Mouse (Mus musculus): ENCODE data around the gene Grik4.

The Grik4 gene

GRCm38 (mm10) chr9:42898091-42898591 lies 46.2 kb downstream of the Grik4 start:
- DNase-seq (ENCODE audit: low spot score), result no peak

GRCm38 (mm10) chr9:42897361-42898051 lies 46.8 kb downstream of the Grik4 start:
- no peak for DNase-seq (ENCODE audit: low spot score)

- DNase-seq (ENCODE audit: low spot score), result no peak
These were observed 47.7 kb downstream of the Grik4 start for GRCm38 (mm10) chr9:42896421-42897210.

GRCm38 (mm10) chr9:42892765-42893164 lies 51.5 kb downstream of the Grik4 start:
- no peak for DNase-seq (ENCODE audit: low spot score)

- no peak for DNase-seq (ENCODE audit: low spot score)
These were observed 56.4 kb downstream of the Grik4 start for GRCm38 (mm10) chr9:42887930-42888329.

GRCm38 (mm10) chr9:42886112-42886766 lies 58.1 kb downstream of the Grik4 start:
- no peak for DNase-seq (ENCODE audit: low spot score)

- no peak for DNase-seq (ENCODE audit: low spot score)
These were observed 58.7 kb downstream of the Grik4 start for GRCm38 (mm10) chr9:42885566-42885965.

- DNase-seq (ENCODE audit: low spot score), result no peak
These were observed 59.2 kb downstream of the Grik4 start for GRCm38 (mm10) chr9:42885123-42885522.

GRCm38 (mm10) chr9:42883006-42883759 lies 61.1 kb downstream of the Grik4 start:
- no peak for DNase-seq (ENCODE audit: low spot score)

GRCm38 (mm10) chr9:42882313-42882712 lies 62.0 kb downstream of the Grik4 start:
- no peak for DNase-seq (ENCODE audit: low spot score)

- no peak for DNase-seq (ENCODE audit: low spot score)
These were observed 63.3 kb downstream of the Grik4 start for GRCm38 (mm10) chr9:42881040-42881439.

- DNase-seq (ENCODE audit: low spot score), result no peak
These were observed 65.9 kb downstream of the Grik4 start for GRCm38 (mm10) chr9:42878401-42878800.

GRCm38 (mm10) chr9:42872885-42873284 lies 71.4 kb downstream of the Grik4 start:
- DNase-seq (ENCODE audit: low spot score), result no peak

- no peak for DNase-seq (ENCODE audit: low spot score)
These were observed 72.6 kb downstream of the Grik4 start for GRCm38 (mm10) chr9:42871681-42872080.

- no peak for DNase-seq (ENCODE audit: low spot score)
These were observed 74.0 kb downstream of the Grik4 start for GRCm38 (mm10) chr9:42870257-42870656.

GRCm38 (mm10) chr9:42868508-42868907 lies 75.8 kb downstream of the Grik4 start:
- DNase-seq (ENCODE audit: low spot score), result no peak

- DNase-seq (ENCODE audit: low spot score), result no peak
These were observed 77.6 kb downstream of the Grik4 start for GRCm38 (mm10) chr9:42866650-42867049.

GRCm38 (mm10) chr9:42865036-42865829 lies 79.1 kb downstream of the Grik4 start:
- DNase-seq (ENCODE audit: low spot score), result no peak

- DNase-seq (ENCODE audit: low spot score), result no peak
These were observed 80.9 kb downstream of the Grik4 start for GRCm38 (mm10) chr9:42863360-42863759.

- no peak for DNase-seq (ENCODE audit: low spot score)
These were observed 82.6 kb downstream of the Grik4 start for GRCm38 (mm10) chr9:42861711-42862110.

- no peak for DNase-seq (ENCODE audit: low spot score)
These were observed 83.1 kb downstream of the Grik4 start for GRCm38 (mm10) chr9:42861238-42861637.
